Mouse (Mus musculus) limb, embryonic 10.5 days (tissue): Measurements from ENCODE around the gene Gm28047. TPM values are rescaled to one million over a fixed set of nuclear protein-coding genes. Genes with fewer than 3 reads are reported as not detected.
A peak's percentile ranks its signal among the peaks of the same experiment; 100 is the strongest.
"Not testable (repeated sequence)": the region's sequence is repeated elsewhere in the genome, so short reads cannot be mapped to it uniquely, and the experiment has no call there.

Source experiments
- DNase-seq: peaks from one replicate; pipeline ENCODE4 v3.0.0-alpha.2; 2017; ENCODE audit warnings: low spot score
- H3K27ac ChIP-seq: fragments of 300-500 bp; sonication (generic); 2 replicates; pipeline ENCODE4 v1.5.1; 2016; ENCODE audit warnings: mild to moderate bottlenecking
- H3K27me3 ChIP-seq: fragments of 300-500 bp; sonication (generic); 2 replicates; pipeline ENCODE4 v1.6.1; 2016; ENCODE audit warnings: low read depth, mild to moderate bottlenecking; ENCODE audit not compliant: poor library complexity, severe bottlenecking
- H3K36me3 ChIP-seq: fragments of 300-500 bp; sonication (generic); 2 replicates; pipeline ENCODE4 v1.6.1; 2016; ENCODE audit warnings: mild to moderate bottlenecking, moderate library complexity
- H3K4me1 ChIP-seq: fragments of 300-500 bp; sonication (generic); 2 replicates; pipeline ENCODE4 v1.6.1; 2016
- H3K4me3 ChIP-seq: fragments of 300-500 bp; sonication (generic); 2 replicates; pipeline ENCODE4 v1.5.1; 2016; ENCODE audit warnings: mild to moderate bottlenecking, moderate library complexity
- H3K9me3 ChIP-seq: fragments of 300-500 bp; sonication (generic); replicated peaks from 2 replicates; pipeline ENCODE4 v1.6.1; 2016; ENCODE audit warnings: mild to moderate bottlenecking
- WGBS: fragments of 180-500 bp; shearing (Covaris S2); methylation state at CpG from one replicate; pipeline ENCODE4 v1.1.7; 2016; 5-methylcytosine and 5-hydroxymethylcytosine counted together
- polyA plus RNA-seq: library from polyadenylated mRNA; unstranded; fragments of >200 nt; fragmentation: Nextera tagmentation; extraction: Ambion mirVana; gene quantifications from 2 replicates; pipeline ENCODE4 v1.2.1, GENCODE M21; 2016

The Gm28047 gene
- polyA plus RNA-seq, 1 experiment from 2014 or later: 0.31 TPM

- DNase-seq: no peak
- H3K27me3 ChIP-seq: no peaks in the 10 kb centered on the region
- H3K36me3 ChIP-seq: no peaks in the 10 kb centered on the region
- H3K4me1 ChIP-seq: no peaks in the 10 kb centered on the region
- H3K4me3 ChIP-seq: no peak overlapping the region
- no peak overlapping the region for H3K27ac ChIP-seq
- H3K9me3 ChIP-seq: no peaks in the 10 kb centered on the region
Observed at GRCm38 (mm10) chr15:102612966-102613365, 11.9 kb downstream of the Gm28047 start.

GRCm38 (mm10) chr15:102608586-102608985 lies 16.3 kb downstream of the Gm28047 start:
- not testable (repeated sequence) for H3K9me3 ChIP-seq, H3K36me3 ChIP-seq, H3K27me3 ChIP-seq, DNase-seq, H3K4me3 ChIP-seq, H3K27ac ChIP-seq, H3K4me1 ChIP-seq
- WGBS: 70% methylated on average over 1 of the region's 1 CpGs

GRCm38 (mm10) chr15:102593996-102594656 lies 30.7 kb downstream of the Gm28047 start:
- H3K4me3 ChIP-seq: no peak overlapping the region
- 47% methylated on average over 8 of the region's 8 CpGs for WGBS
- H3K4me1 ChIP-seq: peaks cover 30% of the 10 kb centered on the region

GRCm38 (mm10) chr15:102592674-102593073 lies 32.2 kb downstream of the Gm28047 start:
- Histone ChIP-seq H3K27me3 (no peaks in the 10 kb centered on the region), H3K36me3 (peaks cover 11% of the 10 kb centered on the region), H3K27ac (no peak overlapping the region), H3K4me1 (peaks cover 30% of the 10 kb centered on the region), H3K4me3 (no peak overlapping the region), H3K9me3 (no peaks in the 10 kb centered on the region)
- 67% methylated on average over 1 of the region's 1 CpGs for WGBS
- no peak for DNase-seq

More at GRCm38 (mm10) chr15:102593996-102594656, 30.7 kb downstream of the Gm28047 start:
- Histone ChIP-seq H3K36me3 (peaks cover 9% of the 10 kb centered on the region), H3K27me3 (no peaks in the 10 kb centered on the region), H3K9me3 (no peaks in the 10 kb centered on the region), H3K27ac (peak overlapping the region; percentile 36; the same call in 1 of the 2 replicates)
- DNase-seq: no peak

- Histone ChIP-seq H3K27me3 (no peaks in the 10 kb centered on the region), H3K4me3 (no peak overlapping the region), H3K4me1 (peaks cover 26% of the 10 kb centered on the region), H3K27ac (no peak overlapping the region), H3K36me3 (peaks cover 11% of the 10 kb centered on the region), H3K9me3 (no peaks in the 10 kb centered on the region)
- DNase-seq: no peak
- WGBS: 93% methylated on average over 1 of the region's 1 CpGs
Observed at GRCm38 (mm10) chr15:102590567-102590966, 34.3 kb downstream of the Gm28047 start.

- Histone ChIP-seq H3K36me3 (peaks cover 11% of the 10 kb centered on the region), H3K27me3 (no peaks in the 10 kb centered on the region), H3K4me3 (no peak overlapping the region), H3K4me1 (peaks cover 20% of the 10 kb centered on the region), H3K27ac (no peak overlapping the region), H3K9me3 (no peaks in the 10 kb centered on the region)
- 93% methylated on average over 8 of the region's 8 CpGs for WGBS
- no peak for DNase-seq
Observed at GRCm38 (mm10) chr15:102589826-102590225, 35.0 kb downstream of the Gm28047 start.

- Histone ChIP-seq H3K36me3 (peaks cover 11% of the 10 kb centered on the region), H3K27ac (no peak overlapping the region), H3K9me3 (no peaks in the 10 kb centered on the region), H3K4me3 (no peak overlapping the region), H3K27me3 (no peaks in the 10 kb centered on the region), H3K4me1 (no peaks in the 10 kb centered on the region)
- WGBS: 94% methylated on average over 5 of the region's 5 CpGs
- no peak for DNase-seq
Observed at GRCm38 (mm10) chr15:102585501-102585900, 39.4 kb downstream of the Gm28047 start.

- no peaks in the 10 kb centered on the region for H3K27me3 ChIP-seq
- no peak for DNase-seq
- 0 out of 2 replicates have a peak, but pooled peaks cover 2% of the 10 kb centered on the region for H3K36me3 ChIP-seq
- no peak overlapping the region for H3K27ac ChIP-seq
- no peaks in the 10 kb centered on the region for H3K4me1 ChIP-seq
- 73% methylated on average over 8 of the region's 8 CpGs for WGBS
- no peak overlapping the region for H3K4me3 ChIP-seq
- no peaks in the 10 kb centered on the region for H3K9me3 ChIP-seq
Observed at GRCm38 (mm10) chr15:102583708-102584383, 41.0 kb downstream of the Gm28047 start.

- no peaks in the 10 kb centered on the region for H3K9me3 ChIP-seq
- no peak for DNase-seq
- H3K4me3 ChIP-seq: no peak overlapping the region
- no peaks in the 10 kb centered on the region for H3K4me1 ChIP-seq
- no peaks in the 10 kb centered on the region for H3K36me3 ChIP-seq
- 76% methylated on average over 1 of the region's 1 CpGs for WGBS
- no peak overlapping the region for H3K27ac ChIP-seq
- no peaks in the 10 kb centered on the region for H3K27me3 ChIP-seq
Observed at GRCm38 (mm10) chr15:102581205-102581604, 43.7 kb downstream of the Gm28047 start.

- no peak for DNase-seq
- Histone ChIP-seq H3K27ac (no peak overlapping the region), H3K4me1 (no peaks in the 10 kb centered on the region), H3K9me3 (no peaks in the 10 kb centered on the region), H3K27me3 (no peaks in the 10 kb centered on the region), H3K36me3 (no peaks in the 10 kb centered on the region), H3K4me3 (no peak overlapping the region)
- 92% methylated on average over 2 of the region's 2 CpGs for WGBS
Observed at GRCm38 (mm10) chr15:102578351-102578750, 46.5 kb downstream of the Gm28047 start.

GRCm38 (mm10) chr15:102576972-102577371 lies 47.9 kb downstream of the Gm28047 start:
- no peaks in the 10 kb centered on the region for H3K9me3 ChIP-seq
- no peak overlapping the region for H3K4me3 ChIP-seq
- 92% methylated on average over 1 of the region's 1 CpGs for WGBS
- H3K27me3 ChIP-seq: no peaks in the 10 kb centered on the region
- no peaks in the 10 kb centered on the region for H3K4me1 ChIP-seq
- no peaks in the 10 kb centered on the region for H3K36me3 ChIP-seq
- no peak for DNase-seq
- H3K27ac ChIP-seq: no peak overlapping the region

- 83% methylated on average over 3 of the region's 3 CpGs for WGBS
- Histone ChIP-seq H3K4me1 (no peaks in the 10 kb centered on the region), H3K4me3 (no peak overlapping the region), H3K36me3 (peaks cover 5% of the 10 kb centered on the region; the same call in 1 of the 2 replicates), H3K9me3 (no peaks in the 10 kb centered on the region), H3K27ac (no peak overlapping the region), H3K27me3 (no peaks in the 10 kb centered on the region)
- no peak for DNase-seq
Observed at GRCm38 (mm10) chr15:102572081-102572480, 52.8 kb downstream of the Gm28047 start.

GRCm38 (mm10) chr15:102567849-102568248 lies 57.0 kb downstream of the Gm28047 start:
- DNase-seq: no peak
- Histone ChIP-seq H3K27me3 (no peaks in the 10 kb centered on the region), H3K4me3 (no peak overlapping the region), H3K27ac (no peak overlapping the region), H3K4me1 (no peaks in the 10 kb centered on the region; the same call in 1 of the 2 replicates), H3K36me3 (peaks cover 8% of the 10 kb centered on the region; the same call in 1 of the 2 replicates), H3K9me3 (no peaks in the 10 kb centered on the region)
- WGBS: 95% methylated on average over 2 of the region's 2 CpGs
